Mouse (Mus musculus) megakaryocyte, embryonic 14.5 days (primary cell): ENCODE data around the gene Camkv.

ENCODE experiments used
- FLI1 ChIP-seq: IDR thresholded peaks from 2 replicates; pipeline ENCODE4 v1.6.1; 2012; ENCODE audit warnings: low read length, inconsistent platforms, mixed read lengths
- GATA1 ChIP-seq: IDR thresholded peaks from 3 replicates; pipeline ENCODE4 v1.6.1; 2012; ENCODE audit warnings: mixed read lengths, low read length, inconsistent platforms, borderline replicate concordance

- no peak for TF ChIP-seq GATA1
- TF ChIP-seq FLI1 = no peak
These were observed 25.5 kb downstream of the Camkv start for GRCm38 (mm10) chr9:107960928-107961327.
